Mouse (Mus musculus) bone marrow, adult 2 months (tissue): ENCODE measurements around the gene Yy1.

Source experiments
- CTCF ChIP-seq: fragments of 200-500 bp; IDR thresholded peaks from 2 replicates; pipeline ENCODE4 v1.5.1; 2011; ENCODE audit warnings: low read length, control low read depth; ENCODE audit not compliant: control insufficient read depth, insufficient read depth
- POLR2A ChIP-seq: fragments of 200-500 bp; IDR thresholded peaks from 2 replicates; pipeline ENCODE4 v1.6.1; 2011; ENCODE audit warnings: low read depth, mild to moderate bottlenecking, control low read depth, low read length, borderline replicate concordance; ENCODE audit not compliant: control insufficient read depth

GRCm38 (mm10) chr12:108810309-108810708 is 17.5 kb downstream of the Yy1 start:
- no peak for TF ChIP-seq POLR2A
- no peak for TF ChIP-seq CTCF
